Mouse (Mus musculus) liver, postnatal 0 days (tissue): ENCODE results near the gene Cryaa.

Experiments used
- CTCF ChIP-seq: sonication (generic); IDR thresholded peaks from 2 replicates; pipeline ENCODE4 v1.5.1; 2016; ENCODE audit warnings: antibody characterized with exemption, low read depth
- EP300 ChIP-seq: IDR thresholded peaks from 2 replicates; pipeline ENCODE4 v1.6.1; 2016; ENCODE audit warnings: antibody characterized with exemption, low read depth, mild to moderate bottlenecking

GRCm38 (mm10) chr17:31656682-31657081, 20.9 kb upstream of the Cryaa start:
- TF ChIP-seq CTCF (no peak), EP300 (no peak)
